Mouse (Mus musculus): ENCODE data around the gene Prr5l. TPM values are rescaled to one million over a fixed set of nuclear protein-coding genes. Genes with fewer than 3 reads are reported as not detected.

The Prr5l gene
- polyA plus RNA-seq, 1 experiment from 2014 or later, result 5.5 TPM

DNA sequence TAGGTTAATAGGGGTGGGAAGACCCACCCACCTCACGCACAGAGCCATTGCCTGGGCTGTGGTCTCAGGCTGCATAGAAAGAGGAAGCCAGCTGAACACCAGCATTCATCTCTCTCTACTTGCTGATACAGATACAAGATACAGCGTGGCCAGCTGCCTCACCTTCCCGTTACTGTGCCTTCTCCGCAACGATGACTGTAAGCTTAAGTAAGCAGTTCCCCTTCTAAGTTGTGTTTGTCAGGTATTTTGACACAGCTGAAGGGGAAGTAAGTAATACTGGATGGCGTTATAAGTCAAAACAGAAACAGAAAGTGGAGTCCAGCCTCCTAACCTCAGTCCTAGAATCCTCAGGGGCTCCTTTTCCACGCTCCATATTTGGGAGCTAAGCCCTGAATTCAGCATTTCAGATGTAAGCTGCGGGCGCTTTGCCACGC lies 150.0 kb downstream of the Prr5l start:
- no peak overlapping the region for H3K4me3 ChIP-seq
- 0 out of 2 replicates have a peak, but pooled peaks cover 5% of the 10 kb centered on the region for H3K27me3 ChIP-seq (replicated peaks)
- peak overlapping the region; percentile 17 for H3K4me2 ChIP-seq
- H3K9me3 ChIP-seq (replicated peaks), result no peaks in the 10 kb centered on the region
- no peak overlapping the region for H3K9ac ChIP-seq
- H3K4me1 ChIP-seq, result peaks cover 11% of the 10 kb centered on the region; the same call in 1 of the 2 replicates
- no peak overlapping the region for H3K27ac ChIP-seq
- no peaks in the 10 kb centered on the region; the same call in 1 of the 2 replicates for H3K36me3 ChIP-seq
- ATAC-seq, result no peak
- WGBS (ENCODE audit: insufficient replicate concordance), result 28% methylated on average over 10 of the region's 10 CpGs

DNA sequence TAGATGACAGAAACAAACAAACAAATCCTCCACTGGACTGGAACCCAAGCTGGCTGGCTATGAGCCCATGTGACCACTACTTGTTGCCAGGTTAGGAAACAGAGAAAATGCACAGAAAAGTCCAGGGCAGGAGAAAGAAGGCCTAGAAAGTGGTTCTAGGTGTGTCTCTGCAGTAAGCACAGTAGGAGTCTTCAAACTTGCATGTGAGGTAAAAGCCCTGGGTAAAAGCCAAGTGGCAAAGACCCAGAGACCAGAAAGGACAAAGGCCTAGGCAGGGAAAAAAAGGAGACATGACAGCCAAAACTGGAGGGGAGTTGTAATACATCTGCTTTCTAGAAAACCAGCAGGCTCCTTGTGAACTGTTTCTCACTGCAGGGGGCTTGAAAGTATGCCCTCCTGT lies 151.9 kb downstream of the Prr5l start:
- ATAC-seq, result no peak
- Histone ChIP-seq H3K4me2 (no peak overlapping the region), H3K27ac (no peak overlapping the region), H3K9me3 (replicated peaks) (no peaks in the 10 kb centered on the region), H3K27me3 (replicated peaks) (0 out of 2 replicates have a peak, but pooled peaks cover 5% of the 10 kb centered on the region), H3K36me3 (no peaks in the 10 kb centered on the region; the same call in 1 of the 2 replicates), H3K4me1 (peaks cover 11% of the 10 kb centered on the region; the same call in 1 of the 2 replicates), H3K4me3 (no peak overlapping the region), H3K9ac (no peak overlapping the region)

DNA sequence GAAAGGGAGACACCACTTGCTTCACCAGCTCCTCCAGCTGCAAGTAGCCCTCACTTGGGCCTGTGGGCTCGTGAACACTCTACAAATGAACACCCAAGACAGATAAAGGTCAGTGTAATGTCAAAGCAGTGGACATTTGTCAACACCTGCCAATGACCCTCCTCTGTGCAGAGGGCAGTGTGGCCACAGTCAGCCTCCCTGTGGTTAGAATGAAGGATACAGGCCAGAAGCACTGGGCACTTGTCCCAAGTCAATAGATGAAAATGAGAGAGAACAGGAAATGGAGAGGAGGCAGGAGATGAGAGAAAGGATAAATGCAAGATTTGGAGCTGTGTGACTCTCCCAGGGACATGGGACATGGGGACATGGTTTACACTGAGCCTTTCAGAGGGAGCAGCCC lies 153.4 kb downstream of the Prr5l start:
- WGBS (ENCODE audit: insufficient replicate concordance), result 57% methylated on average over 1 of the region's 1 CpGs
- ATAC-seq, result no peak

DNA sequence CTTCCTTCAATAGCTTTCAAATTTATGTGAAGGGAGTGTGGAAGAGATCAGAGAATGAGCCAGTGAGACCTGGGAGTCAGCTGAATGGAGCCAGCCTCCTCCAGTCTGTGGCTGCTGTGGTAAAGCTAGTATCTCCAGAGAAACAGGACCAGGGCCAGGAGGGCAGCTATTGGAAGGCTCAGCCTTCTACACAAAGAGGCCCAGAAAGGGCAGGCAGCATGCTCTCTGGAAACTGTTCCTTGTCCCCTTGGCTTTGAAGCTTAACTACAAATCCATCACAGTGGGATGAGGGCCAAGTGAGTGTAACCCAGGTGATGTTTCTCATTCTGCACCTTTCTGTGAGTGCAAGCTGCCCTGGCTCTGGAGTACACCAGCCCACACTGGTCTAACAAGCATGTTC lies 155.0 kb downstream of the Prr5l start:
- no peaks in the 10 kb centered on the region for H3K9me3 ChIP-seq (replicated peaks)
- H3K27ac ChIP-seq, result no peak overlapping the region
- H3K9ac ChIP-seq, result no peak overlapping the region
- H3K4me2 ChIP-seq, result no peak overlapping the region
- no peak for ATAC-seq
- no peaks in the 10 kb centered on the region; the same call in 1 of the 2 replicates for H3K36me3 ChIP-seq
- H3K27me3 ChIP-seq (replicated peaks), result no peaks in the 10 kb centered on the region
- H3K4me3 ChIP-seq, result no peak overlapping the region
- peaks cover 5% of the 10 kb centered on the region; the same call in 1 of the 2 replicates for H3K4me1 ChIP-seq

More for the DNA sequence above, 153.4 kb downstream of the Prr5l start:
- no peak overlapping the region for H3K4me2 ChIP-seq
- no peaks in the 10 kb centered on the region; the same call in 1 of the 2 replicates for H3K36me3 ChIP-seq
- no peak overlapping the region for H3K27ac ChIP-seq
- peaks cover 11% of the 10 kb centered on the region; the same call in 1 of the 2 replicates for H3K4me1 ChIP-seq
- no peak overlapping the region for H3K4me3 ChIP-seq
- no peak overlapping the region for H3K9ac ChIP-seq
- no peaks in the 10 kb centered on the region for H3K9me3 ChIP-seq (replicated peaks)
- H3K27me3 ChIP-seq (replicated peaks), result 0 out of 2 replicates have a peak, but pooled peaks cover 3% of the 10 kb centered on the region

DNA sequence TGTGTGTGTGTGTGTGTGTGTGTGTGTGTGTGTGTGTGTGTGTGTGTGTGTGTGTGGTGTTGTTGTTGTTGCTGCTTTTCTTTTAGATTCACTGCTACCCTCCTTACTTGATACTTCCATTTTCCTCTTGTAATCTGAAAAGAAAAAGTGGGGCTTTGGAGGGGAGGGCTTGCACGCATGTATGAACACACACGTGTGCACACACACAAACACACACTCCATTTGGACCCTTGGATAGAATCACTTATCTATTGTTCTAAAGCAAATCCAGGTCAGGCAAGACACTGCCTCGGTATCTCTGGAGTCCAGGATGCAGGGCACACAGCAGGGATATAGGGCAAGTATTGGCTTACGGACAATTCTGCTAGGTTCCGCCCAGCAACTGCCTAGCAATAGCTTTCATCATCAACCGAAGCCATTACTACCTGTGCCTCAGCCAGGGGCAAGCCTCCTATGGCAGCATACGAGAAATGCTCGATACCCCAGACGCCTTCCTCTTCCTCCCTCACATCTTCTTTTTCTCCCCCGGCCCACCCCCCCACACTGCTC lies 159.4 kb downstream of the Prr5l start:
- 73% methylated on average over 10 of the region's 10 CpGs for whole genome bisulfite sequencing (ENCODE audit: insufficient replicate concordance)
- Histone ChIP-seq H3K9ac (no peak overlapping the region), H3K4me3 (no peak overlapping the region), H3K9me3 (replicated peaks) (no peaks in the 10 kb centered on the region), H3K36me3 (no peaks in the 10 kb centered on the region; the same call in 1 of the 2 replicates), H3K4me2 (no peak overlapping the region), H3K4me1 (no peaks in the 10 kb centered on the region), H3K27ac (no peak overlapping the region), H3K27me3 (replicated peaks) (no peaks in the 10 kb centered on the region)
- ATAC-seq, result no peak

DNA sequence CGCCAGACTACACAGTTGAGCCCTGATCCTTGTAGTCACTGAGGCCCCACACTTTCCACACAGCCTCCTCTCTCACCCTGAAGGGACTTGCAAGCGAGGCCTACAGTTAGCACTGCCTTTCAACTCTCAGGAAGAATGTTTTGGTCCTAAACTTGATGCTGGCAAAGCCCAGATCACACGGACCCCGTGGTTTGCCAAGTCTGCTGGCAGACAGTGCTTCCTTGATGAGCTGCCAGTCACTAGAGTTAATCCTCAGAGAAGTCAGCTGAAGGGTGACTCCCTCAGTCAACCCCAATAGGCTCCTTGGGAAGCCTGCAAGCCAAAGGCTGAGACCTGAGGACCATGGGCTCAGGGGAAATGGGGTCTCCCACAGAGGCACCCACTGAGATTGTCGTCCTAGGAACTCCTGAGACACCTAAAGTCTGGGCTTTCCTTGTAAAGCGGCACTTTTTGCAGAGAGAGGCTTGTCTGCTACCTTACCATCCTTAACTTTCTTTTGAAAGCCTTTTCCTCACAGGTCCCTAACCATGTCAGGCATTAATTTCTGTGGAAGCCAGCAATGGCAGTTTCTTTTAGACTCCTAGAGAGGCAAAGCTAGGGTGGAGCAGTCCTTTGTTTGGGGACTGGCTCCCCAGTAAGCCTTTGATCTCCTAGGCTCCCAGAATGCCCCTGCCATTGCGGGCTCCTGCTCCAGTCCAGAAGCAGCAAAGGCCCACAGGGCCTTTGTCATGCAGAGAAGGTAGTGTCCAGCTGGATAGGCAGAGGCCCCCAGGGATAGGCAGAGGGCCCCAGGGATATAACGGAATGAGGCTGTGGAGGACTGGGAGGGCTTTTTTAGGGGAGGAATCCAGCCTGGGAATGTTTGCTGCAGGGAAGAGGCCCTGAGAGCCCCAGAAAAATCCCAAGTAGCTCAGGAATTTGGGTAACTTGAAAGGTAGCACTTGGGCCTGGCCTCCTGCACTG lies 160.2 kb downstream of the Prr5l start:
- no peaks in the 10 kb centered on the region for H3K27me3 ChIP-seq (replicated peaks)
- no peak overlapping the region for H3K4me3 ChIP-seq
- no peaks in the 10 kb centered on the region for H3K4me1 ChIP-seq
- no peak overlapping the region for H3K27ac ChIP-seq
- no peak overlapping the region for H3K9ac ChIP-seq
- WGBS (ENCODE audit: insufficient replicate concordance), result 57% methylated on average over 8 of the region's 8 CpGs
- ATAC-seq, result no peak
- H3K4me2 ChIP-seq, result no peak overlapping the region
- H3K9me3 ChIP-seq (replicated peaks), result no peaks in the 10 kb centered on the region
- no peaks in the 10 kb centered on the region for H3K36me3 ChIP-seq

DNA sequence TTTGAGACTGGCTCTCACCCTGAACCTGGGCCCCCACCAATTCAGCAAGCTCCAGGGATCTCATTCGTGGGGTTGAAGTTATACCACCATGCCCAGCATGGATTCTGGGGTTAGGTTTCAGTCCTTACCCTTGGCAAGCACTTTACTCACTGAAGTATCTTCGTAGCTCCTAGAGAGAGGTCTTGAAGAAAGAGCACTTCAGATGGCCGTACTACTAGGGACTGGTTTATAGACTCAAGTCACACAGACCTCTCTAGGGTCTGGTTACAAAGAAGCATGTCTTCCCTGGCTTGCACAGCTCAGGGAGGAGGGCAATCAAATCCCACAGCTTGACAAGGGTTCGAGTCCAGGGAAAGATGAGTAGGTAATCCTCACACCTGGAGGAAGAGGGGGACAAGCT lies 161.0 kb downstream of the Prr5l start:
- no peak overlapping the region for H3K4me2 ChIP-seq
- H3K9ac ChIP-seq, result no peak overlapping the region
- H3K4me1 ChIP-seq, result no peaks in the 10 kb centered on the region
- H3K9me3 ChIP-seq (replicated peaks), result no peaks in the 10 kb centered on the region
- ATAC-seq, result no peak
- H3K4me3 ChIP-seq, result no peak overlapping the region
- WGBS (ENCODE audit: insufficient replicate concordance), result 59% methylated on average over 4 of the region's 4 CpGs
- H3K27me3 ChIP-seq (replicated peaks), result no peaks in the 10 kb centered on the region
- H3K27ac ChIP-seq, result no peak overlapping the region
- 0 out of 2 replicates have a peak, but pooled peaks cover 5% of the 10 kb centered on the region for H3K36me3 ChIP-seq

DNA sequence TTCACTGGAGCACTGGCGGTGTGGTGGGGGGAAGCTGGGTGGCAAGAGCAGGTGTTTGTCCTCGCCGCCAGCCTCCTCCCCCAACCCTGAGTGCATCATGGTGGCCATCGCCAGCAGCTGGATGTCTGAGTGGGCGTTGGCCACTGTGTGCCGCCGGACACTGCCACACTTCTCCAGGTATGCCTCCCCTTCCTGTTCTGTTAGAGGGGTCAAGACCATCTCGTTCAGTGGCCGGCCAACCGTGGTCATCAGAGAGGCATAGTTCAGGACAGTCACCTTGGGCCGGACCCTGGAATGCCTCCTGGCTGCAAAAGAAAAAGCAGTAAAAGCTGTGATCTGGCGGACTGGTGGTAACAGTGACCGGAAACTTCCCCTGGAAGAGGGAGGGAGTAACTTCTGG lies 165.7 kb downstream of the Prr5l start:
- no peak overlapping the region for H3K27ac ChIP-seq
- no peaks in the 10 kb centered on the region for H3K9me3 ChIP-seq (replicated peaks)
- WGBS (ENCODE audit: insufficient replicate concordance), result 82% methylated on average over 13 of the region's 13 CpGs
- no peak for ATAC-seq
- 0 out of 2 replicates have a peak, but pooled peaks cover 5% of the 10 kb centered on the region for H3K36me3 ChIP-seq
- no peaks in the 10 kb centered on the region for H3K4me1 ChIP-seq
- H3K9ac ChIP-seq, result no peak overlapping the region
- no peak overlapping the region for H3K4me3 ChIP-seq
- no peak overlapping the region for H3K4me2 ChIP-seq
- H3K27me3 ChIP-seq (replicated peaks), result no peaks in the 10 kb centered on the region

DNA sequence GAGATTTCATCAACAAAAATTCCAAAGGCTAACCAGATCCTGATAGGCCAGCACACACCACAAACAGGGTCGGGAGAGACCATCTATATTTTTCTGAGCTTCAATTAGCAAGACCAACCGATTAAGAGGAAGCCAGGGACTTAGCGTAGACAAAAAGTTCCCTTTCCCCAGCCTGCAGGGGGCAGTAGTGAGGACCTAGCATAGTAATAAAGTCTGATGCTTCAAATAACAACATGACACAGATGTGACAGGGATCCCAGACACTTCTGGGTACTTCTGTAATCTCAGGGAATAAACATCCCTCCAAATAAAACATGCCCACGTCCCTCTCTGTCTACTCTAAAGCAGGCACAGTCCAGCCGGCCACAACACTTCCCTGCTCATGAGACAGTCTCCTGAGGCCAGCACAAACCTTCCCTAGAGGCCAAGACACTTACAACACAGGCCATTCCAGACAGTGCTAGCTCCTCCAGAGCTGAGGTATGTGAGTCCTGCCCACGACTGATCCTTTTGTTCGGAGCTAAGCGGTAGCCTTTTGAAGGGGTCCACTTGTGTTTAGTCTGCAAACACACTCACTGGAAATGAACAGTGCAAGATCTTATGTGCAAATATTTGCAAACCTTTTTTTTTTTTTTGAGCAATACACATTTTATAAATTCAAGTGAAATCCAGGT lies 167.0 kb downstream of the Prr5l start:
- no peak for ATAC-seq
- Histone ChIP-seq H3K36me3 (0 out of 2 replicates have a peak, but pooled peaks cover 5% of the 10 kb centered on the region), H3K4me1 (no peaks in the 10 kb centered on the region)

DNA sequence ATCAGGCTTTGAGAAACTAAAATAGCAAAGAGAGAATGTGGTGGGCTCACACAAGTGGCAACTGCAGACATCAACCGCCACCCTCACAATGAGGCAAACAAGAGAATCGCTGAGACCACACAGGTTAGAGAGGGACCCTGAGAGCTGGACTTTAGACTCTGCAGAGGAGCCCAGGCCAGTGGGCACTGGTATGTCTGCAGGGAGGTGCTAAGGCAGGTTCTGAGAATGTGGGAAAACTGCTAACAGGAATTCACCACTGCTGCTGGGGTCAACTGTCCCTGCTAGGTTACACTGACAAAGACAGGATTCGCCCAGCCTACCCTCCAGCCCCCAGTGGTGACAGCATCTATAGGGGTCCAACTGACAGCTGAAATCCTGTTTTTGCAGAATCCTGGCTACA lies 171.2 kb downstream of the Prr5l start:
- Histone ChIP-seq H3K4me2 (no peak overlapping the region), H3K36me3 (no peaks in the 10 kb centered on the region)

More for the DNA sequence above, 167.0 kb downstream of the Prr5l start:
- Histone ChIP-seq H3K27ac (no peak overlapping the region), H3K9ac (no peak overlapping the region), H3K9me3 (replicated peaks) (no peaks in the 10 kb centered on the region), H3K4me2 (no peak overlapping the region), H3K27me3 (replicated peaks) (no peaks in the 10 kb centered on the region), H3K4me3 (no peak overlapping the region)
- WGBS (ENCODE audit: insufficient replicate concordance), result 60% methylated on average over 8 of the region's 8 CpGs

DNA sequence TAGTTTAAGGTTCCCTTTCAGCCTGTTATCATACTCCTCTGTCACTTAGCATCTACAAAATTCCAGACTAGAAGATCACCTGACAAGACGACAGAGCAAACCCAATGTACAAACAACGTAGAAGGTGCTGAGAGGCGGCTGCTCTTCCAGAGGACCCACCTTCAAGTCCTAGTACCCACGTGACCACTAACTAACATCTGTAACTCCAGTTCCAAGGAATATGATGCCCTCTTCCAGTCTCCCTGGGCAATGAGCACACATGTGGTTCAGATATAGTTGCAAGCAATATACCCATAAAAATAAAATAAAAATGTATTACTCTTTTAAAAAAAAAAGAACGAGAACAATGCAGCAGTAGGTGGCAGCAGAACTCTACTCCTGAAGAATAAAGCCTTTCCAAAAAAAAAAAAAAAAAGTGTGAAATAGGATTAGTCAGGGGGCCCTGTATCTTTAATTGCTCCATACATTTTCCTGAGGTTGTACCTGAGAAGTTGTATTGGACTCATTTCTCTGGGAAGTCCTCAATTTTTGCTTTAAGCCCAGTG lies 176.8 kb downstream of the Prr5l start:
- no peak overlapping the region for H3K9ac ChIP-seq
- no peaks in the 10 kb centered on the region for H3K4me1 ChIP-seq
- H3K9me3 ChIP-seq (replicated peaks), result no peaks in the 10 kb centered on the region
- H3K4me2 ChIP-seq, result no peak overlapping the region
- ATAC-seq, result no peak
- H3K27me3 ChIP-seq (replicated peaks), result no peaks in the 10 kb centered on the region
- WGBS (ENCODE audit: insufficient replicate concordance), result 36% methylated on average over 5 of the region's 5 CpGs
- no peak overlapping the region for H3K4me3 ChIP-seq
- H3K36me3 ChIP-seq, result no peaks in the 10 kb centered on the region
- H3K27ac ChIP-seq, result no peak overlapping the region

More for the DNA sequence above, 171.2 kb downstream of the Prr5l start:
- H3K4me1 ChIP-seq, result no peaks in the 10 kb centered on the region
- 69% methylated on average over 3 of the region's 3 CpGs for WGBS (ENCODE audit: insufficient replicate concordance)
- no peaks in the 10 kb centered on the region for H3K27me3 ChIP-seq (replicated peaks)
- H3K27ac ChIP-seq, result no peak overlapping the region
- H3K9me3 ChIP-seq (replicated peaks), result no peaks in the 10 kb centered on the region
- no peak overlapping the region for H3K9ac ChIP-seq
- no peak for ATAC-seq
- H3K4me3 ChIP-seq, result no peak overlapping the region
